Mouse (Mus musculus) liver, postnatal 0 days (tissue): ENCODE results near the gene Sobp.

Source experiments
- CTCF ChIP-seq: sonication (generic); IDR thresholded peaks from 2 replicates; pipeline ENCODE4 v1.5.1; 2016; ENCODE audit warnings: antibody characterized with exemption, low read depth
- EP300 ChIP-seq: IDR thresholded peaks from 2 replicates; pipeline ENCODE4 v1.6.1; 2016; ENCODE audit warnings: antibody characterized with exemption, low read depth, mild to moderate bottlenecking

DNA sequence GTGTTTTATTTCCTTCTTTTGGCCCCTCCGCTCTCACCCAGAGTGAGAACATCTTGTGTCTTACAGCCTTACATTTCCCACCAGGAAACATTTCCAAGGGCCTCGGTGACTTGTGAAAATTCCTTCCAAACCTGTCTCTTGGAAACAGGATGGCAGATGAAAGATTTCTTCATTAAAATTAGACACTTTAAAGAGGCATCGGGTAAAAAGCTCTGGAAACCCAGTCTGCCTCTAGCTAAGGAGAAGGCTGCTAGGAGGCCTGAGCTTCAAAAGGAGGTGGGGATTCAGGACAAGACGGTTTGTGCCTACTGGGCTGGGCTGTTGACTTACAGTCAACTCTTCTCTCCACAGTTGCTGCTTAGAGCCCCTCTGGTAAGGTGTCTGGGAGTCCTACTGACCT is 200.8 kb downstream of the Sobp start:
- TF ChIP-seq CTCF (no peak), EP300 (no peak)
